Comparison of ENCODE assay signal across 13 mouse cellular contexts in genomic region chr11:96343206-96343745, GRCm38 (mm10). TPM values are rescaled to one million over a fixed set of nuclear protein-coding genes. Genes with fewer than 3 reads are reported as not detected.
A peak's percentile ranks its signal among the peaks of the same experiment; 100 is the strongest.
DNase-seq lines count a peak whose midpoint lies in the region; ATAC-seq and TF ChIP-seq lines count a peak whose summit lies in the region.
"Had no signal": no experiment of that assay in that cellular context is flagged by ENCODE, and none has a peak within 500 bp of the region (broad histone marks: within the 10 kb centered on the region; RNA-seq: fewer than 3 reads in every experiment).

No protein-coding gene starts in this region.

- no peaks in the 10 kb centered on the region for H3K36me3 ChIP-seq in hindbrain, embryonic 16.5 days (ENCODE audit: control insufficient read depth, insufficient read depth, low read length)
- no peaks in the 10 kb centered on the region; the same call in 1 of the 2 replicates for H3K36me3 ChIP-seq in stomach, postnatal 0 days (ENCODE audit: control insufficient read depth, insufficient read depth, low read length)
- H3K36me3 ChIP-seq: embryonic facial prominence, embryonic 15.5 days had no signal

- peaks cover 26% of the 10 kb centered on the region for H3K27me3 ChIP-seq in hindbrain, embryonic 16.5 days (replicated peaks; ENCODE audit: control insufficient read depth, insufficient read depth, low read length)
- H3K27me3 ChIP-seq in stomach, postnatal 0 days (ENCODE audit: control insufficient read depth, insufficient read depth, low read length): peaks cover 4% of the 10 kb centered on the region; the same call in 1 of the 2 replicates

- 9% methylated on average over 2 of the region's 2 CpGs for WGBS in hindbrain, embryonic 16.5 days
- WGBS in stomach, postnatal 0 days: 28% methylated on average over 2 of the region's 2 CpGs

- peak overlapping the region; percentile 56 for H3K9ac ChIP-seq in hindbrain, embryonic 16.5 days (ENCODE audit: low read depth, low read length)
- H3K9ac ChIP-seq in stomach, postnatal 0 days (ENCODE audit: low read length): peak overlapping the region; percentile 82
- H3K9ac ChIP-seq: embryonic facial prominence, embryonic 15.5 days had no signal

- peak; percentile 39 for DNase-seq in lung, postnatal 10 days
- no peak for DNase-seq in lung, postnatal 36 days
- peak; percentile 29 for DNase-seq in kidney, postnatal 10 days
- DNase-seq in stomach, postnatal 0 days (ENCODE audit: low spot score): no peak
- DNase-seq in layer of hippocampus, postnatal 36 days: no peak
- no peak for DNase-seq in right cerebral cortex, postnatal 10 days (ENCODE audit: low spot score in 2 of 2)
- DNase-seq: cerebellum, adult 8-10 months; left cerebral cortex, postnatal 4 days; right cerebral cortex, postnatal 25 days; thymus, adult 2 months had no signal

- H3K4me2 ChIP-seq in hindbrain, embryonic 16.5 days (ENCODE audit: low read length): peak overlapping the region; percentile 62
- H3K4me2 ChIP-seq in stomach, postnatal 0 days (replicated peaks; ENCODE audit: low read depth): peak overlapping the region; percentile 71
- H3K4me2 ChIP-seq: embryonic facial prominence, embryonic 15.5 days had no signal

- peak overlapping the region; percentile 8 for H3K4me3 ChIP-seq in hindbrain, embryonic 16.5 days (ENCODE audit: low read length)
- peak overlapping the region; percentile 22 for H3K4me3 ChIP-seq in stomach, postnatal 0 days (ENCODE audit: low read depth, low read length)
- H3K4me3 ChIP-seq: embryonic facial prominence, embryonic 15.5 days had no signal

- no peak for TF ChIP-seq CTCF in stomach, postnatal 0 days (IDR thresholded peaks at IDR 0.05; ENCODE audit: low read depth)

- no peak for ATAC-seq in hindbrain, embryonic 16.5 days
- ATAC-seq in stomach, postnatal 0 days (ENCODE audit: low FRiP score, low TSS enrichment): no peak

- peak overlapping the region; percentile 91 for H3K27ac ChIP-seq in hindbrain, embryonic 16.5 days (ENCODE audit: low read depth, low read length)
- peak overlapping the region; percentile 90 for H3K27ac ChIP-seq in stomach, postnatal 0 days (replicated peaks)
- H3K27ac ChIP-seq: embryonic facial prominence, embryonic 15.5 days had no signal

- peaks cover 23% of the 10 kb centered on the region for H3K4me1 ChIP-seq in hindbrain, embryonic 16.5 days (ENCODE audit: control insufficient read depth, insufficient read depth, low read depth, low read length)
- H3K4me1 ChIP-seq in stomach, postnatal 0 days (replicated peaks; ENCODE audit: control insufficient read depth, insufficient read depth): peaks cover 8% of the 10 kb centered on the region

- no peak for TF ChIP-seq EP300 in stomach, postnatal 0 days (optimal IDR thresholded peaks at IDR 0.05)

- H3K9me3 ChIP-seq in hindbrain, embryonic 16.5 days (ENCODE audit: control insufficient read depth, low read length): no peaks in the 10 kb centered on the region
- no peaks in the 10 kb centered on the region for H3K9me3 ChIP-seq in stomach, postnatal 0 days (ENCODE audit: control insufficient read depth, low read length)
- H3K9me3 ChIP-seq: embryonic facial prominence, embryonic 15.5 days had no signal

RNA-seq across cellular contexts. Expression of gene Hoxb2, which starts 7.0 kb away (rescaled TPM):
- polyA plus RNA-seq in hindbrain, embryonic 16.5 days (2015; fragmentation: Nextera tagmentation; extraction: Ambion mirVana): 20.0 and 20.8 TPM in 2 replicates
- polyA plus RNA-seq in stomach, postnatal 0 days (2015; fragmentation: Nextera tagmentation; extraction: Ambion mirVana): 12.2 and 13.4 TPM in 2 replicates
- not detected for total RNA-seq in layer of hippocampus, postnatal 36 days (2021)
- total RNA-seq: layer of hippocampus, adult 18-20 months; left cerebral cortex, postnatal 4 days had no signal

RNA-seq across cellular contexts. Expression of gene Hoxb3, which starts 20.1 kb away (rescaled TPM):
- 4.8 and 5.6 TPM in 2 replicates for polyA plus RNA-seq in hindbrain, embryonic 16.5 days (2015; fragmentation: Nextera tagmentation; extraction: Ambion mirVana)
- polyA plus RNA-seq in stomach, postnatal 0 days (2015; fragmentation: Nextera tagmentation; extraction: Ambion mirVana): 0.94 and 0.97 TPM in 2 replicates
- not detected for total RNA-seq in layer of hippocampus, postnatal 36 days (2021)
- total RNA-seq: layer of hippocampus, adult 18-20 months; left cerebral cortex, postnatal 4 days had no signal

RNA-seq across cellular contexts. Expression of gene Hoxb1, which starts 22.3 kb away (rescaled TPM):
- polyA plus RNA-seq in hindbrain, embryonic 16.5 days (2015; fragmentation: Nextera tagmentation; extraction: Ambion mirVana): 0.21 and 0.35 TPM in 2 replicates
- 0.06 TPM in 1 of 2 replicates, not detected in the other for polyA plus RNA-seq in stomach, postnatal 0 days (2015; fragmentation: Nextera tagmentation; extraction: Ambion mirVana)
- not detected for total RNA-seq in layer of hippocampus, postnatal 36 days (2021)
- total RNA-seq: layer of hippocampus, adult 18-20 months; left cerebral cortex, postnatal 4 days had no signal
- polyA plus RNA-seq: embryonic facial prominence, embryonic 15.5 days; thymus, adult 2 months had no signal

RNA-seq across cellular contexts. Expression of gene Hoxb4, which starts 25.2 kb away (rescaled TPM):
- 2.5 and 3.3 TPM in 2 replicates for polyA plus RNA-seq in hindbrain, embryonic 16.5 days (2015; fragmentation: Nextera tagmentation; extraction: Ambion mirVana)
- polyA plus RNA-seq in stomach, postnatal 0 days (2015; fragmentation: Nextera tagmentation; extraction: Ambion mirVana): 1.2 and 1.6 TPM in 2 replicates
- total RNA-seq in layer of hippocampus, postnatal 36 days (2021): not detected
- total RNA-seq: layer of hippocampus, adult 18-20 months; left cerebral cortex, postnatal 4 days had no signal

RNA-seq across cellular contexts. Expression of gene Hoxb5, which starts 40.1 kb away (rescaled TPM):
- polyA plus RNA-seq in hindbrain, embryonic 16.5 days (2015; fragmentation: Nextera tagmentation; extraction: Ambion mirVana): 120 and 133 TPM in 2 replicates
- 7.5 and 8.2 TPM in 2 replicates for polyA plus RNA-seq in stomach, postnatal 0 days (2015; fragmentation: Nextera tagmentation; extraction: Ambion mirVana)
- not detected for total RNA-seq in layer of hippocampus, postnatal 36 days (2021)
- total RNA-seq: layer of hippocampus, adult 18-20 months; left cerebral cortex, postnatal 4 days had no signal
- polyA plus RNA-seq: embryonic facial prominence, embryonic 15.5 days had no signal

Comparison
In these comparisons a context has a peak if more than half of its experiments do, and no peak if none do; other contexts are left out.
1. DNase-seq: peak in lung, postnatal 10 days (single experiment) and kidney, postnatal 10 days (single experiment); none in lung, postnatal 36 days (single experiment), stomach, postnatal 0 days (single experiment), layer of hippocampus, postnatal 36 days (0 of 2) and right cerebral cortex, postnatal 10 days (0 of 2).